Mouse (Mus musculus): ENCODE results near the gene P2rx7.

GRCm38 (mm10) chr5:122726068-122726467, 82.4 kb downstream of the P2rx7 start:
- no peak for TF ChIP-seq ZNF384 (IDR thresholded peaks at IDR 0.05; ENCODE audit: low read depth, low read length)
- no peak for TF ChIP-seq CHD2 (IDR thresholded peaks at IDR 0.05; ENCODE audit: low read depth, low read length)
- TF ChIP-seq MAFK (IDR thresholded peaks at IDR 0.05; ENCODE audit: insufficient read depth, low read depth, low read length), result 0 out of 2 replicates have a peak, but pooled peaks have one; percentile 44
- TF ChIP-seq HCFC1 (IDR thresholded peaks at IDR 0.05; ENCODE audit: borderline replicate concordance, insufficient read depth, low read length), result no peak
- 0 out of 2 replicates have a peak, but pooled peaks have one; percentile 29 for TF ChIP-seq ZC3H11A (IDR thresholded peaks at IDR 0.05; ENCODE audit: borderline replicate concordance, low read depth, low read length)
